Mouse (Mus musculus): ENCODE results near the gene Mcam. TPM values are rescaled to one million over a fixed set of nuclear protein-coding genes. Genes with fewer than 3 reads are reported as not detected.

Mcam gene
- polyA plus RNA-seq, 1 experiment from 2014 or later = 4.4 TPM

DNA sequence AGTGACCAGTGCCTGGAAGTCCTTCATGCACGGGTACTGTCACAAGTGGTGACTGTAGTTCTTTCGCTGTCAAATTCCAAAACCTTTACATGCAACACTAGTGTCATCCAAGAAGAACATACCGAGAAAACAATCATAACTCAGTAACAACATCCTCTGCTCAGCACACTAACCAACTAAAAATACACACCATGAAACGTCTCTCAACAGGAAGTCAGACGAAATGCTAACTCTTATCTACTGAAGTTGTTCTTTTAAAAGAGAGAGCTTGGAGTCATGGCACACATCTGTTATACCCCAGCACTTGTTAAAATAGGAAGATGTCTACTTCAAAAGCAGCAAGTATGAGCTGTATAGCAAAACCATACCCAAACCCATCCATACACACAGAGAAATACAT lies 47.3 kb downstream of the Mcam start:
- H3K36me3 ChIP-seq (replicated peaks) = 0 out of 2 replicates have a peak, but pooled peaks cover 17% of the 10 kb centered on the region
- no peak overlapping the region for H3K27ac ChIP-seq (replicated peaks)
- no peak for ATAC-seq (ENCODE audit: insufficient read depth)
- WGBS (ENCODE audit: insufficient replicate concordance) = 30% methylated on average over 5 of the region's 5 CpGs
- peaks cover 15% of the 10 kb centered on the region for H3K4me1 ChIP-seq (replicated peaks)
- H3K4me2 ChIP-seq = no peak overlapping the region
- no peak overlapping the region for H3K4me3 ChIP-seq (replicated peaks)
- H3K9me3 ChIP-seq (replicated peaks) = no peaks in the 10 kb centered on the region
- no peaks in the 10 kb centered on the region for H3K27me3 ChIP-seq
- H3K9ac ChIP-seq = no peak overlapping the region

GRCm38 (mm10) chr9:44182260-44182659 lies 48.0 kb downstream of the Mcam start:
- H3K27ac ChIP-seq (replicated peaks) = no peak overlapping the region
- no peak overlapping the region for H3K9ac ChIP-seq
- H3K27me3 ChIP-seq = no peaks in the 10 kb centered on the region
- H3K4me1 ChIP-seq (replicated peaks) = peaks cover 11% of the 10 kb centered on the region
- H3K9me3 ChIP-seq (replicated peaks) = no peaks in the 10 kb centered on the region
- 0 out of 2 replicates have a peak, but pooled peaks cover 17% of the 10 kb centered on the region for H3K36me3 ChIP-seq (replicated peaks)
- no peak for ATAC-seq (ENCODE audit: insufficient read depth)
- 67% methylated on average over 3 of the region's 3 CpGs for WGBS (ENCODE audit: insufficient replicate concordance)
- H3K4me3 ChIP-seq (replicated peaks) = no peak overlapping the region
- H3K4me2 ChIP-seq = no peak overlapping the region

GRCm38 (mm10) chr9:44188223-44188622 lies 54.0 kb downstream of the Mcam start:
- H3K36me3 ChIP-seq (replicated peaks) = 0 out of 2 replicates have a peak, but pooled peaks cover 4% of the 10 kb centered on the region
- no peak overlapping the region for H3K4me3 ChIP-seq (replicated peaks)
- no peak for ATAC-seq (ENCODE audit: insufficient read depth)
- WGBS (ENCODE audit: insufficient replicate concordance) = 81% methylated on average over 12 of the region's 12 CpGs
- no peaks in the 10 kb centered on the region for H3K9me3 ChIP-seq (replicated peaks)
- no peak overlapping the region for H3K27ac ChIP-seq (replicated peaks)
- no peak overlapping the region for H3K4me2 ChIP-seq
- H3K27me3 ChIP-seq = no peaks in the 10 kb centered on the region
- peaks cover 8% of the 10 kb centered on the region for H3K4me1 ChIP-seq (replicated peaks)
- H3K9ac ChIP-seq = no peak overlapping the region

DNA sequence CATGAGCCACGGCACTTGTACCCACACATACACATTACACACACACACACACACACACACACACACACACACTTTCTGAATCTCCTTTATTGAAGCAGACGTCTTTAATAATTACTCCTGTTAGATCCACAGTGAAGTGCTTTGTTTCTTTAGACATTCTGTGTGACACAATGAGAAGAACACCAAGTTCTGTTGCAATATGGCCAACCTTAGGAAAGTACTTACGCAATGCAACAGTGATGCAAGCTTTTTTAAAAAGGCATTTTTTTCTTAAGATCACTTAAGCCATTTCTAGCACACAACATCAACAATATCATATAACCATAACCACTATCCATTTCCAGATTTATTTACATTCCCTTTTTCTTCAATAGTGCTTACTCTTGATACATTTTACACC lies 56.9 kb downstream of the Mcam start:
- H3K4me2 ChIP-seq = no peak overlapping the region
- no peak for ATAC-seq (ENCODE audit: insufficient read depth)
- no peak overlapping the region for H3K4me3 ChIP-seq (replicated peaks)
- no peaks in the 10 kb centered on the region for H3K27me3 ChIP-seq
- 71% methylated on average over 3 of the region's 3 CpGs for WGBS (ENCODE audit: insufficient replicate concordance)
- H3K9me3 ChIP-seq (replicated peaks) = no peaks in the 10 kb centered on the region
- H3K9ac ChIP-seq = no peak overlapping the region
- H3K36me3 ChIP-seq (replicated peaks) = 0 out of 2 replicates have a peak, but pooled peaks cover 2% of the 10 kb centered on the region
- peaks cover 21% of the 10 kb centered on the region for H3K4me1 ChIP-seq (replicated peaks)
- no peak overlapping the region for H3K27ac ChIP-seq (replicated peaks)

- H3K27me3 ChIP-seq = no peaks in the 10 kb centered on the region
- no peak for ATAC-seq (ENCODE audit: insufficient read depth)
- 58% methylated on average over 3 of the region's 3 CpGs for WGBS (ENCODE audit: insufficient replicate concordance)
- H3K9ac ChIP-seq = no peak overlapping the region
- H3K27ac ChIP-seq (replicated peaks) = no peak overlapping the region
- peaks cover 19% of the 10 kb centered on the region for H3K4me1 ChIP-seq (replicated peaks)
- H3K9me3 ChIP-seq (replicated peaks) = no peaks in the 10 kb centered on the region
- H3K36me3 ChIP-seq (replicated peaks) = peaks cover under 1% of the 10 kb centered on the region; the same call in 1 of the 2 replicates
- no peak overlapping the region for H3K4me2 ChIP-seq
- no peak overlapping the region for H3K4me3 ChIP-seq (replicated peaks)
Observed at GRCm38 (mm10) chr9:44192312-44192711, 58.0 kb downstream of the Mcam start.

Other genes with a start within 250 kb of the Mcam start
- gene Thy1, start 91.1 kb upstream of the Mcam start, polyA plus RNA-seq (2015; fragmentation: Nextera tagmentation; extraction: Ambion mirVana) = 0.15 and 0.26 TPM in 2 replicates
- 3.7 and 4.3 TPM in 2 replicates for gene Usp2, start 67.4 kb upstream of the Mcam start, polyA plus RNA-seq (2015; fragmentation: Nextera tagmentation; extraction: Ambion mirVana)
- 0.10 TPM in 1 of 2 replicates, not detected in the other for gene Mfrp, start 32.7 kb upstream of the Mcam start, polyA plus RNA-seq (2015; fragmentation: Nextera tagmentation; extraction: Ambion mirVana)
- gene C1qtnf5, start 27.2 kb upstream of the Mcam start, polyA plus RNA-seq (2015; fragmentation: Nextera tagmentation; extraction: Ambion mirVana) = 0.29 and 0.53 TPM in 2 replicates
- gene Gm49380, start 21.0 kb upstream of the Mcam start, polyA plus RNA-seq (2015; fragmentation: Nextera tagmentation; extraction: Ambion mirVana) = not detected in 2 replicates
- 35.2 and 38.4 TPM in 2 replicates for gene Rnf26, start 21.0 kb upstream of the Mcam start, polyA plus RNA-seq (2015; fragmentation: Nextera tagmentation; extraction: Ambion mirVana)
- 5.1 and 5.8 TPM in 2 replicates for gene Cbl, start 99.6 kb downstream of the Mcam start, polyA plus RNA-seq (2015; fragmentation: Nextera tagmentation; extraction: Ambion mirVana)
- not detected in 2 replicates for gene Ccdc153, start 106.2 kb downstream of the Mcam start, polyA plus RNA-seq (2015; fragmentation: Nextera tagmentation; extraction: Ambion mirVana)
- gene Pdzd3, start 117.0 kb downstream of the Mcam start, polyA plus RNA-seq (2015; fragmentation: Nextera tagmentation; extraction: Ambion mirVana) = 0.07 TPM in 1 of 2 replicates, not detected in the other
- 4.1 and 4.2 TPM in 2 replicates for gene Nlrx1, start 134.1 kb downstream of the Mcam start, polyA plus RNA-seq (2015; fragmentation: Nextera tagmentation; extraction: Ambion mirVana)
- 16.4 and 18.6 TPM in 2 replicates for gene Abcg4, start 154.1 kb downstream of the Mcam start, polyA plus RNA-seq (2015; fragmentation: Nextera tagmentation; extraction: Ambion mirVana)
- 12.7 and 14.2 TPM in 2 replicates for gene Hinfp, start 171.2 kb downstream of the Mcam start, polyA plus RNA-seq (2015; fragmentation: Nextera tagmentation; extraction: Ambion mirVana)
- gene C2cd2l, start 185.8 kb downstream of the Mcam start, polyA plus RNA-seq (2015; fragmentation: Nextera tagmentation; extraction: Ambion mirVana) = 9.6 and 10.4 TPM in 2 replicates
- 17.9 and 18.4 TPM in 2 replicates for gene Dpagt1, start 191.6 kb downstream of the Mcam start, polyA plus RNA-seq (2015; fragmentation: Nextera tagmentation; extraction: Ambion mirVana)
- 226 and 228 TPM in 2 replicates for gene H2afx, start 200.2 kb downstream of the Mcam start, polyA plus RNA-seq (2015; fragmentation: Nextera tagmentation; extraction: Ambion mirVana)
- gene Hmbs, start 209.8 kb downstream of the Mcam start, polyA plus RNA-seq (2015; fragmentation: Nextera tagmentation; extraction: Ambion mirVana) = 1,466 and 1,543 TPM in 2 replicates
- gene Vps11, start 227.2 kb downstream of the Mcam start, polyA plus RNA-seq (2015; fragmentation: Nextera tagmentation; extraction: Ambion mirVana) = 14.6 and 15.1 TPM in 2 replicates
- 14.8 and 17.0 TPM in 2 replicates for gene Hyou1, start 245.0 kb downstream of the Mcam start, polyA plus RNA-seq (2015; fragmentation: Nextera tagmentation; extraction: Ambion mirVana)